Mouse (Mus musculus) heart, embryonic 15.5 days (tissue): ENCODE measurements around the gene Vipas39. TPM values are rescaled to one million over a fixed set of nuclear protein-coding genes. Genes with fewer than 3 reads are reported as not detected.
"Not testable (repeated sequence)": the region's sequence is repeated elsewhere in the genome, so short reads cannot be mapped to it uniquely, and the experiment has no call there.

Experiments used
- ATAC-seq: fragments of 200-750 bp; cut with Nextera tagmentation; replicated peaks from 2 replicates; pipeline ENCODE4 v1.8.0; 2017; ENCODE audit warnings: low read depth, moderate TSS enrichment; ENCODE audit not compliant: insufficient number of reproducible peaks, insufficient read depth, low FRiP score
- H3K27ac ChIP-seq: fragments of 300-500 bp; sonication (generic); 2 replicates; pipeline ENCODE4 v1.5.1; 2015; ENCODE audit warnings: mild to moderate bottlenecking, inconsistent platforms
- H3K27me3 ChIP-seq: fragments of 300-500 bp; sonication (generic); 2 replicates; pipeline ENCODE4 v1.6.1; 2015; ENCODE audit warnings: inconsistent platforms
- H3K36me3 ChIP-seq: fragments of 300-500 bp; sonication (generic); 2 replicates; pipeline ENCODE4 v1.6.1; 2015; ENCODE audit warnings: mild to moderate bottlenecking, inconsistent platforms
- H3K4me1 ChIP-seq: fragments of 300-500 bp; sonication (generic); replicated peaks from 2 replicates; pipeline ENCODE4 v1.6.1; 2015; ENCODE audit warnings: inconsistent platforms
- H3K4me2 ChIP-seq: fragments of 300-500 bp; sonication (generic); 2 replicates; pipeline ENCODE4 v1.6.1; 2015; ENCODE audit warnings: inconsistent platforms, mild to moderate bottlenecking, moderate library complexity
- H3K4me3 ChIP-seq: fragments of 300-500 bp; sonication (generic); 2 replicates; pipeline ENCODE4 v1.5.1; 2015; ENCODE audit warnings: mild to moderate bottlenecking, inconsistent platforms
- H3K9ac ChIP-seq: fragments of 300-500 bp; sonication (generic); 2 replicates; pipeline ENCODE4 v1.6.1; 2015; ENCODE audit warnings: mild to moderate bottlenecking, inconsistent platforms
- H3K9me3 ChIP-seq: fragments of 300-500 bp; sonication (generic); replicated peaks from 2 replicates; pipeline ENCODE4 v1.6.1; 2016; ENCODE audit warnings: inconsistent platforms
- WGBS: fragments of 180-500 bp; shearing (Covaris S2); methylation state at CpG from one replicate; pipeline ENCODE4 v1.1.7; 2015; ENCODE audit warnings: mixed read lengths; 5-methylcytosine and 5-hydroxymethylcytosine counted together
- polyA plus RNA-seq: library from polyadenylated mRNA; unstranded; fragments of >200 nt; fragmentation: Nextera tagmentation; extraction: Ambion mirVana; gene quantifications from 2 replicates; pipeline ENCODE4 v1.2.1, GENCODE M21; 2015

Vipas39 gene
- polyA plus RNA-seq, 1 experiment from 2014 or later = 29.8 TPM

DNA sequence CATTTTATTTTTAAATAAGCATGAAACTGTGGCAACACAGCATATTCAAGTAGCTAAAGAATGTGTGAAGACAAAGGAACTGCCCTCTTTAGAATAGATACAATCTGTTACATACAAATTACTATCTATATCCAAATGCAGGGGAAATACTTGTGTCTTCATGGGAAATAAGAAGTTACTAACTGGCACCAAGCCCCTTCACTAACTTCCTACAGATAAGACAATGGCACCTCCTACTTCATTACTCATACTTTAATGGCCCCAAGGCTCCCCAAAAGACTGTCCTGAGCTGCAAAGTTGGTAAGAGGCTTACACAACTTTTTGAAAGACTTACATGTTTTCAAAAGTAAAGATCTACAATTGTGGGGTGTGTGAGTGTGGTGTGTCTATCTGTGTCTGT is 48.5 kb downstream of the Vipas39 start:
- H3K4me1 ChIP-seq = no peaks in the 10 kb centered on the region
- no peak overlapping the region for H3K9ac ChIP-seq
- no peaks in the 10 kb centered on the region for H3K36me3 ChIP-seq
- no peak overlapping the region for H3K4me3 ChIP-seq
- no peaks in the 10 kb centered on the region for H3K9me3 ChIP-seq
- H3K4me2 ChIP-seq = no peak overlapping the region
- H3K27ac ChIP-seq = no peak overlapping the region
- H3K27me3 ChIP-seq = no peaks in the 10 kb centered on the region
- no peak for ATAC-seq

DNA sequence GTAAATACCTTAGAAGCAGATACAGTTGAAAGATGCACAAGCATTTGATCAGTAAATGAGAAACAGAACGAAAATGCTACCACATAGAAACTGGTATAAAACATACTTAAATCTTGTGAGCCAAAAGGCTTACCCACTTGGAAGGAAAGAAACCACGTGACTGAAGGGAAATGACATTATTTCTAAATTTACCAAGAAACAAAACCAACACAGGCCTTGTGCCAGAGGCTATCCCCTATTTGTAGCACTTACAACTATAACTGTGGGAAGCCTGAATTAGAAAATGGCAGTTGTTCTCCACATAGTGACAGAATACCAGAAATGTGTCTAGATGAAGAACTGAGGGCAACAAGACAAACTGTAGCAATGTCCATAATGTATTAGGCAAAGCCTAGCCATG is 50.0 kb downstream of the Vipas39 start:
- WGBS = 62% methylated on average over 2 of the region's 2 CpGs
- H3K4me1 ChIP-seq = no peaks in the 10 kb centered on the region
- no peaks in the 10 kb centered on the region for H3K9me3 ChIP-seq
- no peaks in the 10 kb centered on the region for H3K27me3 ChIP-seq
- no peak for ATAC-seq
- H3K27ac ChIP-seq = no peak overlapping the region
- H3K4me3 ChIP-seq = no peak overlapping the region
- no peak overlapping the region for H3K9ac ChIP-seq
- no peak overlapping the region for H3K4me2 ChIP-seq
- H3K36me3 ChIP-seq = no peaks in the 10 kb centered on the region

DNA sequence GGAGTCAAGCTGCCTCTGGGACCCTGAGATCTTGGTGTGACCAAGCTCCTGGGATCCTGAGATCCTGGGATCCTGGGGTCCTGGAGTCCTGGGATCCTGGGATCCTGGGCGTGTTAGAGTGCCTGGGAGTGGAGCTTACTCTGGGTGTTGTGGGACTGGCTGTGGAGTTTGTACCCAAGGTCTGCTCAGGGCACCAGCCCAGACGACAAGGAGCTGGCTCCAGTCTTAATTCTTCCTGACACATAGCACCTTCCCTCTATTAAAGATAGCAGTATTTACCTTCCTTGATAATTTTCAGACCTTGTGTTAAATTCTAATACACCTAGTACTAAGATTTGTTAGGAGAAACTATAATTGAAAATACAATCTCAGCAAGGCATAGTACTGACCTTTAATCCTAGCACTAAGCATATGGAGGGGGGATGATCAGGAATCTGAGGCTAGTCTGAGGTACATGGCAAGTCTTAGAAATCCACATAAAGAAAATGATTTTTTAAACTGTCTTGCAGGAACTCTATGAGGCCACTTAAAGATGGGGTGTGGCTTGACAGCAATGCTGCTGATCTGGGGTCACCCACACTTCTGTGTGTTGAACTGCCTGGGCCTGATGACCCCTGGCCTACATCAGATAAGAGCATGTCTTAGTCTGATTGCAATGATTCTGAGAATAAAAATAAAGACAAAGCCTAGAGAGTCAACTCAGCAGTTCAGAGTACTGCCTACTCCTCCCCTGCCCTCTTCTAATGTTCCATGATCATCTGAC is 53.0 kb downstream of the Vipas39 start:
- H3K36me3 ChIP-seq = no peaks in the 10 kb centered on the region
- no peak overlapping the region for H3K9ac ChIP-seq
- H3K9me3 ChIP-seq = no peaks in the 10 kb centered on the region
- no peak overlapping the region for H3K4me3 ChIP-seq
- H3K27ac ChIP-seq = no peak overlapping the region
- no peak for ATAC-seq
- no peaks in the 10 kb centered on the region for H3K27me3 ChIP-seq
- H3K4me2 ChIP-seq = no peak overlapping the region
- WGBS = 43% methylated on average over 2 of the region's 2 CpGs
- H3K4me1 ChIP-seq = no peaks in the 10 kb centered on the region

DNA sequence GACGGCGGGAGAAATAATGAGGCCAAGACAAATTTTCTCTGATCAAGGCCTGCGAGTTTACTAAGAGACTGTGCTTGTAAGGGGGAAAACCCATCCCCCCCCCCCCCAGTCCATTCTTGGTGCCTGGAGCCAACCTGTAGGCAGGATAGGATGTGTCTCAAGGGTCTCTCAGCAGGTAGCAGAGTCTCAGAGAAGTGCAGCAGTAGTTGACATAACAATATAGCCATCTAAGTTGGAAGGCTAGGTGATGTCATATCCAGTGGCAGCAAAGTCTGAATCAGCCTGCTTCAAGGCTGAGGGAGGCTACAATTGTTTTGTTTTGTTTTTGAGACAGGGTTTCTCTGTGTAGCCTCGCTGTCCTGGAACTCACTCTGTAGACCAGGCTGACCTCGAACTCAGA is 60.3 kb downstream of the Vipas39 start:
- not testable (repeated sequence) for H3K27me3 ChIP-seq, H3K36me3 ChIP-seq, H3K27ac ChIP-seq, ATAC-seq, H3K4me3 ChIP-seq, H3K4me1 ChIP-seq, H3K9ac ChIP-seq, H3K9me3 ChIP-seq, H3K4me2 ChIP-seq
- 83% methylated on average over 5 of the region's 5 CpGs for WGBS

DNA sequence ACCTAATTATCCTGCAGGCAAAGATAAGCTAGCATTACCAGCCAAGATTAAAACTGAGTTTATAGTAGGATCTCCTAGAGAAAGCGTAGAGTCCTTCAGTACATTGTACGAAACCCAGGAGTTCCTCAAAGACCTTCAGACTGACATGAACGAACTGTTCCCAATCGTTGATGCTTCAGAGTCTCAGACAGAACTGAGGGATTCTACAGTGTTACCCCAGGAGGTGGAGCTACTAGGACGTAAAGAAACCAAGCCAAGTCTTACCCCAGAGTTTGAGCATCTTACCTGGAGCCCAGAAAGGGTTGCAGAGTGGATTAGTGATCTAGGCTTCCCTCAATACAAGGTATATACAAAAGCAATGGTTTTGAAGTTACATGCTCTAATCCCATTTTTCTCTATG is 64.4 kb downstream of the Vipas39 start:
- 63% methylated on average over 5 of the region's 5 CpGs for WGBS
- ATAC-seq = no peak
- H3K4me1 ChIP-seq = peaks cover 6% of the 10 kb centered on the region
- H3K4me2 ChIP-seq = no peak overlapping the region
- H3K27me3 ChIP-seq = no peaks in the 10 kb centered on the region
- H3K9ac ChIP-seq = no peak overlapping the region
- H3K9me3 ChIP-seq = no peaks in the 10 kb centered on the region
- H3K36me3 ChIP-seq = no peaks in the 10 kb centered on the region
- no peak overlapping the region for H3K4me3 ChIP-seq
- no peak overlapping the region for H3K27ac ChIP-seq

DNA sequence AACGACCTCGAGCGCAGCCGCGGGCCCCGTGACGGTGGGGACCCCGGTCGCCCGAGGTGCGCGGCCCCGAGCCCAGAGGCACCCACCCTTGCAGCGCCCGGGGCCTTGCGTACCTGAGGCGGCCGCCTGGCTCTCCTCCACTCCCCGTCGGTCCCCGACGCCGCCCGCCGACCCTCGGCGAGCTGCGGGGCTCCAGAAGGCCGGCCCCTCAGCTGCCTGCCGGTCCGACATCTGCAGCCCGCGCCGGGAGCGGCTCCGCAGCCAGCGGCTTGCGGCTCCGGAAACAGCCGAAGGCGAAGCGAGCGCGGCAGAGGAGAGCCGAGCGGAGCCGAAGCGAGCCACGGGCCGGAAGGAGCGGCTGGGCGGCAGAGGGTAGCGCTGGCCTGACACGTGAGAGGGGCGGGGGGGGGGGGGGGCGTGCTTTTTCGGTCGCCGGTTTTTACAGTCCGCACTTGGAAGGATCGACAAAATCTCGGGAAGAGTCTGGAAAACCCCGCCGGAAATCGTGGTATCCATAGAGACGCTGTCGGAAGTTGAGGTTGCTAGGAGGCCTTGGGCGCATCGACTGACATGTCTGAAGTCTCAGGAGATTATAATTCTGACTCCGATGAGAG is 66.0 kb downstream of the Vipas39 start, which contains the start of gene Tmed8:
TSS of gene Tmed8 (minus strand) at position 482 of the 614 bp plus-strand sequence.
- H3K4me2 ChIP-seq = peak within 1 kb of the TSS; percentile 95
- H3K27me3 ChIP-seq = no peaks in the 10 kb centered on the region
- H3K9me3 ChIP-seq = no peaks in the 10 kb centered on the region
- peak; percentile 87 for ATAC-seq
- H3K9ac ChIP-seq = peak within 1 kb of the TSS; percentile 88
- H3K4me1 ChIP-seq = peaks cover 6% of the 10 kb centered on the region
- peak within 1 kb of the TSS; percentile 65 for H3K27ac ChIP-seq
- H3K4me3 ChIP-seq = peak within 1 kb of the TSS; percentile 86
- WGBS = under 1% methylated on average over 68 of the region's 70 CpGs
- H3K36me3 ChIP-seq = no peaks in the 10 kb centered on the region

DNA sequence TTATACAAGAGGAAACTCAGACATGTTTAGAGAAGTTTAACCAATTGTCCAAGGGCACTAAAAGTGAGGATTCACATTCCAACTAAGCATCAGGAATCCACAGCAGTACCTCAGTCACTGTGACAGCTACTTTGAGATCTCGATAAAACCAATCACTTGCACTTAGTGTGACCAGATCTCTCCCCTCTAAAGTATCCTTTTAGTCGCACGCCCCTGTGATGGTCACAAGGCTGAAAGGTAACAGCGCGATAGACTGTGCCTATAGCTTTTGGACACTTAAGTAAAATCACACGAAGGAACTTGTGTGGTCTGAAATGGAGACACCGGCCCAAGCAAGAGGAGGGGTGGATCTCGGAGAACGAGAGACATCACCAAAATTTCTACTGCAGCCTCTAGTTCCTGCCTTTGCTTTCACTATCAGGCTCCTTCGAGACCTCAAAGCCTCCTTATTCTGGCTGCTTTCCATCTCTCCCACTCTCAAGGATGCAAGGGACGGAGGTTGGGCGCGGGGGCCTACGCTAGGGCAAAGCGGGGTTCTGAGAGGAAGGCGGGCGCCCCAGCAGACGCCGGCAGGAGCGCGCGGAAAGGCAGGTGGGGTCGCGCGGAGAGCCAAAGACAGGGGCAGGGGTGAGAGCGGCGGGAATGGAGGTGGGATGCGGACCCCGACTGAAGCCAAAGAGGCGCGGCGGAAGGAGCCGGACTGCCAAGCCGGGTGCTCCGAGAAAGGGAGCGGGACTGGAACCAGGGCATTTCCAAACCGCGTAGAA is 66.7 kb downstream of the Vipas39 start, which contains the start of gene Samd15:
TSS of gene Samd15 (plus strand) at position 518 of the 767 bp plus-strand sequence.
- H3K9me3 ChIP-seq = no peaks in the 10 kb centered on the region
- WGBS = under 1% methylated on average over 38 of the region's 38 CpGs
- peak within 1 kb of the TSS; percentile 95 for H3K4me2 ChIP-seq
- no peaks in the 10 kb centered on the region for H3K27me3 ChIP-seq
- peak within 1 kb of the TSS; percentile 86 for H3K4me3 ChIP-seq
- no peaks in the 10 kb centered on the region for H3K36me3 ChIP-seq
- peak within 1 kb of the TSS; percentile 65 for H3K27ac ChIP-seq
- peaks cover 6% of the 10 kb centered on the region for H3K4me1 ChIP-seq
- peak within 1 kb of the TSS; percentile 88 for H3K9ac ChIP-seq
- peak; percentile 57 for ATAC-seq

DNA sequence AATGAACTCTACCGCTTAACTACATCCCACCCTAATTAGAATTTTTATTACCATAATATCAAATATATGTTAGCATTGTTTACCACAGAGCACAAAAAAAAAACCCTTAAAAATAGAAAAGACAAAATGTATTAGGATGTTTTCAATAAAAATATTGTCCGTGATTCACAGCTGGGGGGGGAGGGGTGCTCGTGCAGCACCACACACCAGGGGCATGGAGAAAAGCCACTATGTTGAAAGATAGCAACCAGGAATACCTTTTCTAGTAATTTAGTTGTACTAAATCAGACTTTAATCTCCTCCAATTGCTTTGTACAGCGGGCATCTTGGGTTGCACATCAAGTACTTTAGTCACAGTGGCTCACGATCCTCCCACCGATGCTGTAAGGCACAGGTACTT is 67.3 kb downstream of the Vipas39 start:
- H3K27me3 ChIP-seq = no peaks in the 10 kb centered on the region
- peak overlapping the region; percentile 86 for H3K4me3 ChIP-seq
- no peaks in the 10 kb centered on the region for H3K36me3 ChIP-seq
- peak overlapping the region; percentile 95 for H3K4me2 ChIP-seq
- no peak for ATAC-seq
- H3K4me1 ChIP-seq = peaks cover 6% of the 10 kb centered on the region
- H3K9ac ChIP-seq = no peak overlapping the region
- H3K9me3 ChIP-seq = no peaks in the 10 kb centered on the region
- no peak overlapping the region for H3K27ac ChIP-seq
- 62% methylated on average over 6 of the region's 6 CpGs for WGBS

DNA sequence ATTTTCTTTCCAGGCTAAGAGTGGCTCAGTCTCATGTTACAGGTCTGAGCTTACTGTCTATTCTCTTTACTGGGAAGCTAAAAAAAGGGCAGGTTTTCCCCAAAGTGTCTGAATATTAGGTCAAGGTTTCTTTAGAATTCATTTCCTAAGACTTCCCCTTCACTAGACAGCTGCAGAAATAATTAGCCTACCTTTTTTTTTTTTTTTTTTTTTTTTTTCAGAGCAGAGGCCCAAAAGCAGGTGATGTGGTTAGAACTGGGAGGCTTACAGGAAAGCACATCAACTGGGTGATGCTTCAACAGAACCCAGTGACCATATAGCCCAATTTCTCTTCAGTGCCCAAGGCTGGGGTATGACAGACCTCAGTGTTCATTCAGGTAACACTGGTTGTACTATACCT is 69.7 kb downstream of the Vipas39 start:
- Histone ChIP-seq H3K9me3 (no peaks in the 10 kb centered on the region), H3K4me2 (no peak overlapping the region), H3K4me3 (no peak overlapping the region), H3K4me1 (peaks cover 6% of the 10 kb centered on the region), H3K27me3 (no peaks in the 10 kb centered on the region), H3K36me3 (no peaks in the 10 kb centered on the region), H3K9ac (no peak overlapping the region), H3K27ac (no peak overlapping the region)
- ATAC-seq = no peak

DNA sequence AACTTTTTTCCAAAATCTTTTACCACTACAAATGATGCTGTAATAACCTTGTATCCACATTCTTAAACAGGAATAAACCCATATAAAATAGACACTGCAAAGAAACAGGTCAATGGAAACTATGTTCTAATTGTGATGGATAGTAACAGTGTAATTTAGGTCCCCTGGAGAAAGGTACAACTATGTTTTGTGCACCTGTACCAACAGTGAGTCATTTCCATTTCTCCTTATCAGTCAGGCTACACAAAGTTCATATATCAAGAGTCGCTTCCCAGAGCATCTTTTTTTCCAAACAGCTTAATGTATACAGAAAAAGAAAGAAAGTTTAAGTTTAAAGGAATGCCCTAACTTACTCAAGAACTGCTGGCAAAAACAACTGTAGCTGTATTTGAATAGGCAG is 71.0 kb downstream of the Vipas39 start:
- ATAC-seq = no peak

DNA sequence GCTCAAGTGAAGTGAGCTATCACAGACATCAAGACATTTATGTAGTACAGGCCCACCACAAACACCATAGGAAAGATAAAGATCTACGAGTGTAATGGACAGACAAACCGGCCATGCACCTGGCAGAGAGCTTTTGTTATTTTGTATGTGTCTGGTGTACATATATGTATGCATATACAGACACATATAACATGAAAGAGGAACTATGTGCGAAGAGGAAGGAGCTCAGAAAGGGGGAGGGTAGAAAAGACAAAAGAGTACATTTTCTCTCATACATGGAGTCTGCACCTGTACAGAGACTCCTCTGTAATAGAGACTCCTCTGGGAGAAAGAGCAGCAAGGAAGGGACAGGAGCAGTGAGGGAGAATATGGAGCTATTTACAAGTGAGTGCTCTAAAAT is 73.0 kb downstream of the Vipas39 start:
- H3K27ac ChIP-seq = no peak overlapping the region
- H3K4me2 ChIP-seq = no peak overlapping the region
- no peaks in the 10 kb centered on the region for H3K4me1 ChIP-seq
- no peaks in the 10 kb centered on the region for H3K36me3 ChIP-seq
- H3K4me3 ChIP-seq = no peak overlapping the region
- H3K27me3 ChIP-seq = no peaks in the 10 kb centered on the region
- no peak overlapping the region for H3K9ac ChIP-seq
- no peaks in the 10 kb centered on the region for H3K9me3 ChIP-seq
- 78% methylated on average over 3 of the region's 3 CpGs for WGBS
- no peak for ATAC-seq

More for the DNA sequence above, 71.0 kb downstream of the Vipas39 start:
- WGBS = 57% methylated on average over 1 of the region's 1 CpGs
- H3K4me3 ChIP-seq = no peak overlapping the region
- no peaks in the 10 kb centered on the region for H3K27me3 ChIP-seq
- H3K4me1 ChIP-seq = peaks cover 6% of the 10 kb centered on the region
- H3K27ac ChIP-seq = no peak overlapping the region
- H3K4me2 ChIP-seq = no peak overlapping the region
- no peak overlapping the region for H3K9ac ChIP-seq
- no peaks in the 10 kb centered on the region for H3K36me3 ChIP-seq
- H3K9me3 ChIP-seq = no peaks in the 10 kb centered on the region
